Mouse (Mus musculus) cortical plate, adult 2 months (tissue): ENCODE results near the gene Myo5a.

Experiments
- CTCF ChIP-seq: fragments of 200-500 bp; IDR thresholded peaks from 2 replicates; pipeline ENCODE4 v1.5.1; 2011; ENCODE audit warnings: mild to moderate bottlenecking, control low read depth, low read length; ENCODE audit not compliant: insufficient read depth; ENCODE audit errors: extremely low read depth
- POLR2A ChIP-seq: fragments of 200-500 bp; IDR thresholded peaks from 2 replicates; pipeline ENCODE4 v1.6.1; 2011; ENCODE audit warnings: mild to moderate bottlenecking, low read length, control low read depth; ENCODE audit not compliant: insufficient read depth; ENCODE audit errors: extremely low read depth

DNA sequence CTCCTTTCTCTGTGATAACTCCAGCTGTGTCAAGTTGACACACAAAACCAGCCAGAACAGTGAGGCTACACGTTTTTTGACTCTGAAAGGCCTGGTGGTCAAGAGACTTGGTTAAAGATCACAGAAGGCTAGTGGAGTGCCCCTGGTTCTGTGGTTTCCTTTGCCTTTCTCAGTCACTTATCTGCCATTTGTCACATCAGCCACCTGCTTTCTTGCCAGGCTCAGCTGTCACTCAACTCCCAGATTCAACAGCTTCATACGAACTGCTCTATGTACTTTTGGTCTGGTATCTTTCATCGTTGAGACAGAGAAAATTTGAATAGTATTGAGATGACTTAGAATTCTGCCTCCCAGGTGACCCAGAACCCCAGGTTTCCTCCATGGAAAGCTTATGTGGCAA is 183.0 kb downstream of the Myo5a start:
- TF ChIP-seq POLR2A (no peak), CTCF (no peak)
